Comparison of ENCODE assay signal across 8 mouse cellular contexts in genomic region chr11:69981141-69981762, GRCm38 (mm10). TPM values are rescaled to one million over a fixed set of nuclear protein-coding genes. Genes with fewer than 3 reads are reported as not detected.
DNase-seq lines count a peak whose midpoint lies in the region; ATAC-seq lines count a peak whose summit lies in the region.

Gene Ctdnep1, plus strand, starts transcription at chr11:69981156.

- H3K9me3 ChIP-seq in midbrain, embryonic 16.5 days (replicated peaks; ENCODE audit: control insufficient read depth, low read length, poor library complexity, severe bottlenecking) = no peaks in the 10 kb centered on the region

- peak within 1 kb of the TSS; percentile 92 for H3K4me2 ChIP-seq in midbrain, embryonic 16.5 days (ENCODE audit: low read length)

- peaks cover 26% of the 10 kb centered on the region for H3K4me1 ChIP-seq in midbrain, embryonic 16.5 days (ENCODE audit: control insufficient read depth, insufficient read depth, low read length)

- H3K4me3 ChIP-seq in midbrain, embryonic 16.5 days (ENCODE audit: low read depth, low read length) = peak within 1 kb of the TSS; percentile 98

- intact Hi-C loops in heart, postnatal 14 days (cut with DNase I) = loop anchor here (5.0 kb wide), 1 partner anchor 309 kb away; the partner anchor contains the start of gene Eif4a1
- intact Hi-C loops in left cerebral cortex, postnatal 4 days (cut with DNase I) = loop anchor here (10.0 kb wide), 1 partner anchor 46 kb away; the partner anchor contains the start of gene Ybx2

- peak in 1 of 2 experiments; percentile 43 for DNase-seq in left cerebral cortex, adult 18-20 months (ENCODE audit: low spot score in 2 of 2)
- no peak for DNase-seq in left cerebral cortex, adult 11 months (ENCODE audit: low spot score)
- DNase-seq in T-cell, adult 2 months (ENCODE audit: low spot score) = peak; percentile 56
- peak in 1 of 2 experiments; percentile 49 for DNase-seq in heart, postnatal 14 days
- no peak for DNase-seq in left cerebral cortex, postnatal 4 days
- DNase-seq in MN1 (ENCODE audit: low spot score) = no peak

- WGBS in midbrain, embryonic 16.5 days = under 1% methylated on average over 40 of the region's 43 CpGs

- peak within 1 kb of the TSS; percentile 99 for H3K9ac ChIP-seq in midbrain, embryonic 16.5 days (ENCODE audit: low read depth, low read length)

- peak within 1 kb of the TSS; percentile 98 for H3K27ac ChIP-seq in midbrain, embryonic 16.5 days (ENCODE audit: low read length)

- ATAC-seq in erythroid progenitor cell, adult 5-6 weeks (replicated peaks; ENCODE audit: low FRiP score, poor library complexity, severe bottlenecking) = no peak
- ATAC-seq in midbrain, embryonic 16.5 days = peak; percentile 43; the same call in 1 of the 2 replicates

- H3K27me3 ChIP-seq in midbrain, embryonic 16.5 days (ENCODE audit: control insufficient read depth, insufficient read depth, low read depth, low read length) = no peaks in the 10 kb centered on the region

- peaks cover 16% of the 10 kb centered on the region for H3K36me3 ChIP-seq in midbrain, embryonic 16.5 days (ENCODE audit: control insufficient read depth, insufficient read depth, low read length)

RNA-seq across cellular contexts. Expression of gene Ctdnep1, which starts in this region (rescaled TPM):
- total RNA-seq in left cerebral cortex, adult 18-20 months (2021) = 100 to 1,000 TPM; 111 to 121 TPM
- total RNA-seq in erythroid progenitor cell, adult 5-6 weeks (2015; ENCODE audit: low replicate concordance) = 49.4 and 83.4 TPM in 2 replicates
- total RNA-seq in erythroid progenitor cell, adult 5-6 weeks (2017; ENCODE audit: low replicate concordance) = 17.1 and 20.9 TPM in 2 replicates
- total RNA-seq in heart, postnatal 14 days (2021) = 100 to 1,000 TPM; 143 to 147 TPM
- 100 to 1,000 TPM in 1 of 2 experiments, 10 to 100 TPM in 1; 89.3 to 102 TPM for total RNA-seq in left cerebral cortex, postnatal 4 days (2021)
- 23.0 and 24.4 TPM in 2 replicates for polyA plus RNA-seq in midbrain, embryonic 16.5 days (2015; fragmentation: Nextera tagmentation; extraction: Ambion mirVana)
